Mouse (Mus musculus): ENCODE results near the gene Ets2.
A peak's percentile ranks its signal among the peaks of the same experiment; 100 is the strongest.
"Not testable (repeated sequence)": the region's sequence is repeated elsewhere in the genome, so short reads cannot be mapped to it uniquely, and the experiment has no call there.

The Ets2 gene

DNA sequence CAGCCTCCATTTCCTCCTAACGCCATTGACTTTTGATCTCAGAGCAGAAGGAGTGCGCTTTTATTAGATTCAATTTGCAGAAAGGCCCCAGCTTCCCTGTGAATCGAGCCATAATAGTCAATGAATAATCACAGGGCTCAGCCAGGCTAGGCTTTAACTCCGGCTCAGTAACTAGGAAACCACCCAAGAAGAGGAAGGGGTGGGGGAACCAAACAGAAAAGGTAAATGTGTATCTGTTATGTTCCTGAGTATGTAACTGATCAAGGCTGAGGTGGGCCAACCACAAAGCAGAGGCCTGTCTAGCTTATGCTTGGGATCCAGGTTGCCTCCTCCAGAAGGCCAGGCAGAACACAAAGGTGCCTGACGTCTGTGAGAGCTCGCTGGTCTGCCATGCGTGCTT is 1.7 kb upstream of the Ets2 start:
- DNase-seq: peak; percentile 63

- DNase-seq: peak; percentile 38
Observed at GRCm38 (mm10) chr16:95702562-95703545, 979 bp downstream of the Ets2 start.

GRCm38 (mm10) chr16:95703958-95704357 is 2.1 kb downstream of the Ets2 start:
- DNase-seq: no peak

DNA sequence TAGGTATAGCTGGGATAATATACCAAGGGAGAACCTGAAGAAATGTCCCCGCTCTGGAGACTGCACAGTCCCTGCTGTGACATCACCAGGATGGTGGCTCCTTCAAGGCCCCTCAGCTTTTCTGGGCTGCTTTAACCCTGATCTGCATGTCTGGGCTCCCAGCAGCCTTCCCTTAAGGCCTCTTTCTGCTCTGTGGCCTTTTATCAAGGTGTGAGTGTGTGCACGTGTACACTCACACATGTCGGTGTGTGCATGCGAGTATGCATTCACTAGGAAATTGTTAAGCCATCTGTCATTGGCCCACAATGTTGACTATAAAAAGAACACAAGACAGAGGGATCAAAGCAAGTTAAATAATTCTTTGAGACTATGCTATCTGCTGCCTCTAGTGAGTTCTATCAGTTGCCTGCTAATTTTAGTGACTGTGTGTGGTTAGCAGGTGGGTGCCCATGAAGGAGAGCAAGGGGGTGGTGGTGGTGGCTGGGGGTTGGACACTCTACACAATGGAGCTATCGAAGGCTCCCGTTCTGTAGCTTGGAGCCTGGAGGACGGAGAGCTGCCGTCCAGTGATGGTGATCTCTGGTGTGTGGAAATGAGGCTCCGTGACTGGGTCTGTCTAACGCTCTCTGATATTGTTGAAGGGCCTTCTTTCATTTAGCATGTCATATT is 2.9 kb downstream of the Ets2 start:
- no peak for DNase-seq

GRCm38 (mm10) chr16:95705771-95706170 is 3.9 kb downstream of the Ets2 start:
- no peak for DNase-seq

DNA sequence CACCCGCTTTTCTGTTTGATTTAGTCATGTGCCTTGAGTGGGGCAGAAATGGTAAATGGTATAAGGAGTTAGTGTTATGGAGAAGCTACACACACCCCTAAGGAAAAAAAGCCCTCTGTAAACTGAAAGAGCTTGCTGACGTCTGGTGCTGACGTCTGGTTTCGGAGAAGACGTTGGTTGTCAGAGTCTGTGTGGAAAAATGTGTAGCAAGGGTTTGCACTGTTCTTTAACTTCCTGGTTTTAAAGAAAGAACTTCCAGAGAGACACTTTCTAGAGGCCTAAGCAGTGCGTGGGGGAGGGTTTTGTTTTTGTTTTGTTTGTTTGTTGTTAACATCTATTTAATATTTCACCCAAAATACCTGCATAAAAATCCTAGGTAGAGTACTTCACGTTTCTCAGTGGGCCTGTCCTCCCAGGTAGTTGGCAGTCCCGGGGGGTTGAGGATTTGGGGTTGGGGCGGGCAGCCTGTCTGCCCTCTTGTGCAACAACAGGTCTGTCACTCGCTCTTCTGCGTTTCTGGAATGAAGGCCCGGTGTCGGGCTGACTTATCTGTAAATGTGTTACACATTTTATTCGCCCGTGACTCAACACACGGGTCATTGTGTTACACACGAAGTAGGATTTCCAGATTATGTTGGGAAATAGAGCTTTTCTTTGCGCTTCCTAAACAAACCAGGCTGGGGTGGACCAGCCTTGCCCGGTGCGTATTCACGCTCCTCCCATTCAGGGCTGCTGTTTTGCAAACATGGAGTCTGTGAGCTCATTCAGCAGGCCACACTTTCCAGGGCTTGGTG is 6.5 kb downstream of the Ets2 start:
- no peak for DNase-seq

DNA sequence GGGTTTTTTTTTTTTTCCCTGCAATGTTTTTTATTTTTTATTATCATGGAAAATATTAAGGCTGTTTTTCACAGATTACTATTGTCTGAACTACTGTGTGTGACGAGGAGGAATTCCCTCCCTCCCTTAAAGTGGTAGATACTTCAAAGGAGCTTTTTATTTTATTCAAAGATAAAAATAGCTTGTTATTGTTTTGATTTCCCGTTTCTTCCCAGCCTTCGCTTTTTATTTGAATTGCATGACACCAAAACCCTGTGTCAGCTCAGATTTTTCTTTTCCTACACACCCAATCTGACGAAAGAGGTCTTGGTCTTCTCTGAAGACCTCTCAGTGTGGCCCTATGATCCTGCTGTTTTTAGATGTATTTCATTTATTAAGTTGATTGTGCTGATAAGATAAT is 7.3 kb downstream of the Ets2 start:
- no peak for DNase-seq

- DNase-seq: no peak
Observed at GRCm38 (mm10) chr16:95710129-95710528, 8.3 kb downstream of the Ets2 start.

DNA sequence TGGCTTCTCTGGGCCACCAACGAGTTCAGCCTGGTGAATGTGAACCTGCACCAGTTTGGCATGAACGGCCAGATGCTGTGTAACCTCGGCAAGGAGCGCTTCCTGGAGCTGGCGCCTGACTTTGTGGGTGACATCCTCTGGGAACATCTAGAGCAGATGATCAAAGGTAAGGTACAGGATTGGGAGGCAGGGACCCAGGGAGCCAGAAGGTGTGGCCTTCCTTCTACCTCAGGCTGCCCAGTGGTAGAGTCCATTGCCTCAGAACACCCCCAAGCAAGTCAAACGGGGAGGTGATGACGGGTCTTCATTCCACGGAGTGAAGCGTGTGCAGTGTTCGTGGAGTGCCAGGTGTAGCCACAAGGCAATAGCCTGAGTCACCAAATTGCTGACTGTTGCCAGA is 10.2 kb downstream of the Ets2 start:
- DNase-seq: no peak

- not testable (repeated sequence) for DNase-seq
Observed at GRCm38 (mm10) chr16:95713077-95713476, 11.2 kb downstream of the Ets2 start.

DNA sequence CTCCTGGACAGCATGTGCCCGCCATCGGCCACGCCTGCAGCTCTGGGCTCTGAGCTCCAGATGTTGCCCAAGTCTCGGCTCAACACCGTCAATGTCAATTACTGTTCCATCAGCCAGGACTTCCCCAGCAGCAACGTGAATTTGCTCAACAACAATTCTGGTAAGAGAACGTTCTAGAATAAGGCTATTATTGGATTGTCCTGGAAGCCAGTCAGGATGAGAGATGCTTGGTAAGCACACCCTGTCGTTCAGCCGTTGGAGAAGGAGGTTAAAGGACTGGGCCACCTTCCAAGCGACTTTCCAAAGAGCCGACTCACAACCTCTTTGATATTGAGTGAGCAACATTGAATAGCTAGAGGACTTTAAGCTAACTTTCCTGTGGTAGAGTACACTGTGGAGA is 13.2 kb downstream of the Ets2 start:
- no peak for DNase-seq

- DNase-seq: no peak
Observed at GRCm38 (mm10) chr16:95716061-95716706, 14.3 kb downstream of the Ets2 start.

- no peak for DNase-seq
Observed at GRCm38 (mm10) chr16:95717631-95718030, 15.8 kb downstream of the Ets2 start.

- no peak for DNase-seq
Observed at GRCm38 (mm10) chr16:95718119-95718518, 16.2 kb downstream of the Ets2 start.

DNA sequence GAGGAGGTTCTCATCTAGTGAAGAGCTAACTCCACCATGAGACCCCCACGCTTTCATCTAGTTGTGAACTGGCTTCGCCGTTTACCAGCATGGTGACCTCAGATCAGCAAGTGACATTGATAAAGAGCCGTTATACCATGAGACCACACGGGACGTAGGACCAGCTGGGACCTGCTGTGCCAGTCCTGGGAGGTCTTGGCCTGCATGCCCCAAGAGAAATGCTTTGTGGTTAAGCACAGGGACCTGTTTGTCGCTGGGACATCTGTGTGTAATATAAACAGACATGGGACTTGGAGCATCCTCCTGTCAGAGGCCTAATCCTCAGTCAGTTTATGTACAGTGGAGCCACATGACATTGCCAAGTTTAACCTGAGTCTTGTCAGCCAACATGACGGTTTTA is 18.7 kb downstream of the Ets2 start:
- DNase-seq: no peak

DNA sequence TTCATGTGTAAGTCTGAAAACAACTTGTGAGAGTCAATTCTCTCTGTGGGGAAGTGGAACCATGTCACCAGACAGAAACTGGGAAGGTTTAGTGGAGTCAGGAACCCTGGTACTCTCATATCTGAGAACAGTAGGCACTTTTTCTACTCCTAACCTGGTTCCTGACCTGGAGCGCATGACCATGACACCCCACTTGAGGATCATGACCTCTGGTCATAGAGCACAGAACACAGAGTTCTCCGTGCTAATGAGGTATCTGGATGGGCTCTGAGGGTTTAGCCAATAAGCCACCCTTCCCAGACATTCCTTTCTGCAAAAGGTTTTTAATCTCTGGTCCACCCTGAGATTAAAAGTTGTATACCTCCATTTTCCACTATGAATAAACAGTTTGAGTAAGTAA is 22.4 kb downstream of the Ets2 start:
- no peak for DNase-seq

DNA sequence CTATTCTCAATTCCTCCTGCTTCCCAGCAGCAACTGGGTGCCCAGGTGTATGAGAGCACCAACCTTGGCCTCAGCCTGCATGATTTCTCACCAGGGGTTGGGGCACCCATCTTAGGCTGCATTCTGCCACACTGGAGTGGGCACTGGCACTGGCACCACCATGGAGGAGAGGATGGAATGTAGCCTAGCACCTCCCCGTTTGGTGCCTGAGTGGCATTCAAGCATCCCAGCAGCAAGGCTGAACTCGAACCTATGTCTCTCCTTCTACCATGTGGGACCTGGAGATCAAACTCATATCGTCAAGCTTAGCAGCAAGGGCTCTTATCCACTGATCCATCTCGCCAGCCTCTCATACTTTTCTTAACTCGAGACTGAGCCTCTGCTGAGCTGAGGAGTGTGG is 22.9 kb downstream of the Ets2 start:
- no peak for DNase-seq

- no peak for DNase-seq
Observed at GRCm38 (mm10) chr16:95726802-95727201, 24.9 kb downstream of the Ets2 start.

GRCm38 (mm10) chr16:95728453-95729435 is 26.9 kb downstream of the Ets2 start:
- DNase-seq: no peak

GRCm38 (mm10) chr16:95729775-95730174 is 27.9 kb downstream of the Ets2 start:
- no peak for DNase-seq

GRCm38 (mm10) chr16:95734785-95735184 is 32.9 kb downstream of the Ets2 start:
- no peak for DNase-seq
